Mouse (Mus musculus) stomach, postnatal 0 days (tissue): ENCODE measurements around the gene Nutm2.

Source experiments
- CTCF ChIP-seq: IDR thresholded peaks from 2 replicates; pipeline ENCODE4 v1.5.1; 2016; ENCODE audit warnings: antibody characterized with exemption, low read depth, mild to moderate bottlenecking, moderate library complexity
- EP300 ChIP-seq: optimal IDR thresholded peaks from 2 replicates; pipeline ENCODE3; 2016; ENCODE audit warnings: antibody characterized with exemption

DNA sequence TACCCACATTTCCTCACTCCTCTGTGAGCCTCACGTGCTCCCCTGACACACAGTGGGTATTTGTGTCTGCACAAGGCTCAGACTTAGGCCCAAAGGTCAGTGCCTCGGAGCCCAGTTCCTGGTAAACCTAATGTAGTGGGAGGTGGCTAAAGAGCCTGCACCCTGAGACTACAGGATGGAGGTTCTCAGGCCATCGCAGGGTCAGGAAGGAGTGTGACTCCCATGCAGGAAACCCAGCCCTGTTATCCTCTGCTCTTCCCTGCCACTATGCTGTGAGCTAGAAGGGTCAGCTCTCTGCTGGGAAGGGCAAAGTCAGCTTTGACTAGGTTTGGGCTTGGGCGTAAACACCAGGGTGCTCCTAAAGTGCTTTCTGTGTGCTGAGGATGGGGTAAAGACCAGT is 40.4 kb upstream of the Nutm2 start:
- no peak for TF ChIP-seq EP300
- TF ChIP-seq CTCF: no peak
